Comparison of ENCODE assay signal across 15 mouse cellular contexts in the genomic region with DNA sequence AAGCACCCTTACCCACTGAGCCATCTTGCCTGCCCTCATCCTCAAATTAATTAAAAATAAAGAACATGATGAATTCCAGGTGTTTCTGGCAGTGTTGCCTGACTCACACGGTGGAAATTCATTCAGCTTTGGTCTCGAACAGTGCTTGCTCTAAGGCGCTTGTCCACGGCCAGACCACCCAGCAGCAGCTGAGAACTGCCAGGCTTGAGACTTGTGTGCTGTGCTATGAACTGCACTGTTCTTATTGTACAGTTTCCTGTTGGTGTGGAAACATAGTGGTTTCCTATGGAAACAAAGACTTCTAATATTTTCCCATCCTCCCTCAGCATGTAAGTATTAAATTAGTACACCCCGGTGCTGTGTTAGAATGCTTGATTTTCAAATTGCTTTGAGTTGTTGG. TPM values are rescaled to one million over a fixed set of nuclear protein-coding genes. Genes with fewer than 3 reads are reported as not detected.
DNase-seq lines count a peak whose midpoint lies in the region; ATAC-seq and TF ChIP-seq lines count a peak whose summit lies in the region.
"Had no signal": no experiment of that assay in that cellular context is flagged by ENCODE, and none has a peak within 500 bp of the region (broad histone marks: within the 10 kb centered on the region; RNA-seq: fewer than 3 reads in every experiment).

No protein-coding gene starts in this region.

- 0 out of 2 replicates have a peak, but pooled peaks cover 6% of the 10 kb centered on the region for H3K27me3 ChIP-seq in liver, embryonic 12.5 days (replicated peaks)
- no peaks in the 10 kb centered on the region for H3K27me3 ChIP-seq in liver, embryonic 11.5 days (replicated peaks; ENCODE audit: control insufficient read depth, insufficient read depth, low read length)

- ATAC-seq in liver, embryonic 12.5 days: no peak
- ATAC-seq in liver, embryonic 11.5 days (replicated peaks; ENCODE audit: low FRiP score): no peak
- ATAC-seq in hematopoietic stem cell, adult 5-6 weeks (replicated peaks in 1 of 2; ENCODE audit: insufficient read depth in 1 of 2, low FRiP score in 2 of 2, low TSS enrichment in 1 of 2, low read depth in 1 of 2, poor library complexity in 2 of 2, severe bottlenecking in 2 of 2): peak; percentile 7 to 20; a peak in 1 of 4 replicates
- 0 out of 2 replicates have a peak, but pooled peaks have one; percentile 10 for ATAC-seq in monocyte, adult 5-6 weeks (replicated peaks; ENCODE audit: insufficient number of reproducible peaks, low FRiP score, low TSS enrichment, poor library complexity, severe bottlenecking)

- no peaks in the 10 kb centered on the region for H3K9me3 ChIP-seq in liver, embryonic 12.5 days (replicated peaks)
- H3K9me3 ChIP-seq in liver, embryonic 11.5 days (ENCODE audit: control insufficient read depth, low read length): no peaks in the 10 kb centered on the region
- H3K9me3 ChIP-seq: kidney, embryonic 15.5 days; midbrain, embryonic 10.5 days had no signal

- no peak overlapping the region for H3K27ac ChIP-seq in liver, embryonic 12.5 days
- H3K27ac ChIP-seq in liver, embryonic 11.5 days (ENCODE audit: low read depth, low read length): no peak overlapping the region
- no peak overlapping the region for H3K27ac ChIP-seq in layer of hippocampus, adult 2 months
- H3K27ac ChIP-seq: kidney, embryonic 15.5 days; midbrain, embryonic 10.5 days had no signal

- peaks cover 5% of the 10 kb centered on the region; the same call in 1 of the 2 replicates for H3K4me1 ChIP-seq in liver, embryonic 12.5 days
- H3K4me1 ChIP-seq in liver, embryonic 11.5 days (replicated peaks; ENCODE audit: control insufficient read depth, insufficient read depth, low read length): no peaks in the 10 kb centered on the region; the same call in 1 of the 2 replicates
- H3K4me1 ChIP-seq: kidney, embryonic 15.5 days had no signal

- H3K36me3 ChIP-seq in liver, embryonic 12.5 days: no peaks in the 10 kb centered on the region
- no peaks in the 10 kb centered on the region for H3K36me3 ChIP-seq in liver, embryonic 11.5 days (ENCODE audit: control insufficient read depth, insufficient read depth, low read length)
- H3K36me3 ChIP-seq: kidney, embryonic 15.5 days; midbrain, embryonic 10.5 days had no signal

- no peak for TF ChIP-seq CTCF in layer of hippocampus, adult 2 months (conservative IDR thresholded peaks at IDR 0.05)

- no peak overlapping the region for H3K4me3 ChIP-seq in liver, embryonic 12.5 days
- no peak overlapping the region for H3K4me3 ChIP-seq in liver, embryonic 11.5 days (ENCODE audit: low read depth, low read length)
- H3K4me3 ChIP-seq in layer of hippocampus, adult 2 months: no peak overlapping the region
- H3K4me3 ChIP-seq: kidney, embryonic 15.5 days; midbrain, embryonic 10.5 days had no signal

- peak overlapping the region; percentile 53 for H3K4me2 ChIP-seq in liver, embryonic 12.5 days
- no peak overlapping the region for H3K4me2 ChIP-seq in liver, embryonic 11.5 days
- H3K4me2 ChIP-seq: kidney, embryonic 15.5 days had no signal

- no peak overlapping the region for H3K9ac ChIP-seq in liver, embryonic 12.5 days
- H3K9ac ChIP-seq in liver, embryonic 11.5 days (ENCODE audit: low read depth, low read length): no peak overlapping the region
- H3K9ac ChIP-seq: kidney, embryonic 15.5 days had no signal

- no peak for DNase-seq in liver, embryonic 11.5 days (ENCODE audit: low spot score)
- peak; percentile 73 for DNase-seq in CD4-positive, CD25-positive, alpha-beta regulatory T cell, adult 2 months (ENCODE audit: low read depth, low spot score)
- DNase-seq in embryo, embryonic 11 days: no peak
- no peak for DNase-seq in layer of hippocampus, adult 2 months (ENCODE audit: low spot score in 2 of 2)
- DNase-seq in cerebellum, adult 9-10 months: no peak
- DNase-seq: cerebellum, adult 2 months had no signal

- WGBS in liver, embryonic 12.5 days (ENCODE audit: insufficient replicate concordance): 47% methylated on average over 5 of the region's 5 CpGs
- WGBS in liver, embryonic 11.5 days: 63% methylated on average over 5 of the region's 5 CpGs

RNA-seq across cellular contexts. Expression of gene Cd3d, which starts 5.4 kb away (rescaled TPM):
- not detected in 2 replicates for polyA plus RNA-seq in liver, embryonic 12.5 days (2016; fragmentation: Nextera tagmentation; extraction: Ambion mirVana)
- polyA plus RNA-seq in liver, embryonic 11.5 days (2014; fragmentation: Nextera tagmentation; extraction: Ambion mirVana): not detected in 2 replicates
- 0.19 TPM in 1 of 2 replicates, not detected in the other for total RNA-seq in hematopoietic stem cell, adult 5-6 weeks (2017)
- 3.0 to 5.9 TPM (median 3.4 TPM) in 3 replicates for total RNA-seq in monocyte, adult 5-6 weeks (2017)
- not detected for total RNA-seq in layer of hippocampus, adult 2 months (2021)
- total RNA-seq: layer of hippocampus, adult 8-10 months; left cerebral cortex, postnatal 14 days had no signal
- polyA plus RNA-seq: C2C12; kidney, embryonic 15.5 days; midbrain, embryonic 10.5 days had no signal

RNA-seq across cellular contexts. Expression of gene Cd3g, which starts 6.7 kb away (rescaled TPM):
- polyA plus RNA-seq in liver, embryonic 12.5 days (2016; fragmentation: Nextera tagmentation; extraction: Ambion mirVana): not detected in 2 replicates
- polyA plus RNA-seq in liver, embryonic 11.5 days (2014; fragmentation: Nextera tagmentation; extraction: Ambion mirVana): 0.23 and 0.55 TPM in 2 replicates
- 7.8 and 9.3 TPM in 2 replicates for total RNA-seq in hematopoietic stem cell, adult 5-6 weeks (2017)
- total RNA-seq in monocyte, adult 5-6 weeks (2017): 14.2 to 35.0 TPM (median 22.5 TPM) in 3 replicates
- total RNA-seq in layer of hippocampus, adult 2 months (2021): not detected
- total RNA-seq: left cerebral cortex, postnatal 14 days had no signal
- polyA plus RNA-seq: C2C12; cerebellum, adult 2 months; frontal cortex, adult 2 months; kidney, embryonic 15.5 days; midbrain, embryonic 10.5 days had no signal

RNA-seq across cellular contexts. Expression of gene Ube4a, which starts 21.6 kb away (rescaled TPM):
- 14.8 and 15.1 TPM in 2 replicates for polyA plus RNA-seq in liver, embryonic 12.5 days (2016; fragmentation: Nextera tagmentation; extraction: Ambion mirVana)
- 19.5 and 23.9 TPM in 2 replicates for polyA plus RNA-seq in liver, embryonic 11.5 days (2014; fragmentation: Nextera tagmentation; extraction: Ambion mirVana)
- total RNA-seq in hematopoietic stem cell, adult 5-6 weeks (2017): 29.6 and 39.3 TPM in 2 replicates
- total RNA-seq in monocyte, adult 5-6 weeks (2017): 17.7 to 43.2 TPM (median 41.6 TPM) in 3 replicates
- total RNA-seq in layer of hippocampus, adult 2 months (2021): 10 to 100 TPM; 73.0 to 75.2 TPM

RNA-seq across cellular contexts. Expression of gene Cd3e, which starts 22.5 kb away (rescaled TPM):
- polyA plus RNA-seq in liver, embryonic 12.5 days (2016; fragmentation: Nextera tagmentation; extraction: Ambion mirVana): not detected in 2 replicates
- not detected in 2 replicates for polyA plus RNA-seq in liver, embryonic 11.5 days (2014; fragmentation: Nextera tagmentation; extraction: Ambion mirVana)
- 0.20 TPM in 1 of 2 replicates, not detected in the other for total RNA-seq in hematopoietic stem cell, adult 5-6 weeks (2017)
- total RNA-seq in monocyte, adult 5-6 weeks (2017): 0.32 to 1.6 TPM (median 0.76 TPM) in 3 replicates
- total RNA-seq in layer of hippocampus, adult 2 months (2021): not detected
- total RNA-seq: left cerebral cortex, postnatal 14 days had no signal
- polyA plus RNA-seq: C2C12; kidney, embryonic 15.5 days; midbrain, embryonic 10.5 days had no signal

RNA-seq across cellular contexts. Expression of gene Mpzl2, which starts 52.6 kb away (rescaled TPM):
- 3.9 and 4.9 TPM in 2 replicates for polyA plus RNA-seq in liver, embryonic 12.5 days (2016; fragmentation: Nextera tagmentation; extraction: Ambion mirVana)
- 6.4 and 6.5 TPM in 2 replicates for polyA plus RNA-seq in liver, embryonic 11.5 days (2014; fragmentation: Nextera tagmentation; extraction: Ambion mirVana)
- 0.31 and 3.3 TPM in 2 replicates for total RNA-seq in hematopoietic stem cell, adult 5-6 weeks (2017)
- not detected in 3 replicates for total RNA-seq in monocyte, adult 5-6 weeks (2017)
- under 1 TPM; 0.54 to 0.90 TPM for total RNA-seq in layer of hippocampus, adult 2 months (2021)
- polyA plus RNA-seq: C2C12 had no signal

Comparison
In these comparisons a context has a peak if more than half of its experiments do, and no peak if none do; other contexts are left out.
1. ATAC-seq: peak in hematopoietic stem cell, adult 5-6 weeks (2 of 2) and monocyte, adult 5-6 weeks (single experiment); none in liver, embryonic 12.5 days (single experiment) and liver, embryonic 11.5 days (single experiment).